Mouse (Mus musculus) gastrocnemius, adult 8-10 months (tissue): ENCODE results near the gene Fbxo44. TPM values are rescaled to one million over a fixed set of nuclear protein-coding genes. Genes with fewer than 3 reads are reported as not detected.

Source experiments
- microRNA-seq: library from miRNA; unstranded; fragments of <30 nt; microRNA quantifications from one replicate; pipeline ENCODE4 v1.2.0, GENCODE M21; 2022
- total RNA-seq, 4 experiments: library from RNA; stranded (reverse); gene quantifications; 2 replicates each; pipeline ENCODE4 v1.2.4; 2022

The Fbxo44 gene
- total RNA-seq, 4 experiments from 2014 or later, result 7.3 to 11.0 (median 8.3) TPM

Small RNA genes within 50 kb of the gene (microRNA-seq; reads per million reads assigned to microRNA genes)
- not detected for gene Mir7022

Other genes with a start within 250 kb of the Fbxo44 start
- 10 to 100 TPM; 14.7 to 17.0 (median 15.5) TPM for gene Plod1, start 223.7 kb downstream of the Fbxo44 start, total RNA-seq
- 10 to 100 TPM; 19.8 to 21.4 (median 20.5) TPM for gene 2510039O18Rik, start 219.6 kb downstream of the Fbxo44 start, total RNA-seq
- not detected for gene Nppb, start 174.7 kb downstream of the Fbxo44 start, total RNA-seq
- under 1 TPM in 3 of 4 experiments, not detected in 1; 0.34 to 0.46 (median 0.39) TPM for gene Nppa, start 159.8 kb downstream of the Fbxo44 start, total RNA-seq
- gene Clcn6, start 121.7 kb downstream of the Fbxo44 start, total RNA-seq, result 1 to 10 TPM; 4.1 to 5.3 (median 4.7) TPM
- 1 to 10 TPM; 4.8 to 7.0 (median 6.3) TPM for gene Mthfr, start 121.4 kb downstream of the Fbxo44 start, total RNA-seq
- gene Agtrap, start 72.5 kb downstream of the Fbxo44 start, total RNA-seq, result 10 to 100 TPM; 11.8 to 15.2 (median 13.8) TPM
- gene Mad2l2, start 30.1 kb downstream of the Fbxo44 start, total RNA-seq, result 10 to 100 TPM; 11.6 to 19.1 (median 15.1) TPM
- not detected for gene Draxin, start 29.8 kb downstream of the Fbxo44 start, total RNA-seq
- 10 to 100 TPM; 44.3 to 53.2 (median 47.5) TPM for gene Fbxo6, start 8.3 kb downstream of the Fbxo44 start, total RNA-seq
- under 1 TPM in 3 of 4 experiments, not detected in 1; 0.36 to 0.67 (median 0.48) TPM for gene Fbxo2, start 139 bp upstream of the Fbxo44 start, total RNA-seq
- gene Disp3, start 127.5 kb upstream of the Fbxo44 start, total RNA-seq, result under 1 TPM in 2 of 4 experiments, not detected in 2; 0.10 to 0.11 TPM